Mouse (Mus musculus) midbrain, embryonic 12.5 days (tissue): ENCODE measurements around the gene Cdk17. TPM values are rescaled to one million over a fixed set of nuclear protein-coding genes. Genes with fewer than 3 reads are reported as not detected.
A peak's percentile ranks its signal among the peaks of the same experiment; 100 is the strongest.

ENCODE experiments used
- ATAC-seq: fragments of 200-750 bp; cut with Nextera tagmentation; 2 replicates; pipeline ENCODE4 v1.8.0; 2017; ENCODE audit warnings: low read depth, moderate TSS enrichment, moderate library complexity; ENCODE audit not compliant: low FRiP score
- H3K27ac ChIP-seq: fragments of 300-500 bp; sonication (generic); replicated peaks from 2 replicates; pipeline ENCODE4 v1.5.1; 2016; ENCODE audit warnings: mild to moderate bottlenecking
- H3K27me3 ChIP-seq: fragments of 300-500 bp; sonication (generic); 2 replicates; pipeline ENCODE4 v1.6.1; 2016; ENCODE audit warnings: mild to moderate bottlenecking
- H3K36me3 ChIP-seq: fragments of 300-500 bp; sonication (generic); 2 replicates; pipeline ENCODE4 v1.6.1; 2016
- H3K4me1 ChIP-seq: fragments of 300-500 bp; sonication (generic); 2 replicates; pipeline ENCODE4 v1.6.1; 2016
- H3K4me2 ChIP-seq: fragments of 300-500 bp; sonication (generic); replicated peaks from 2 replicates; pipeline ENCODE4 v1.6.1; 2016; ENCODE audit warnings: mild to moderate bottlenecking, moderate library complexity
- H3K4me3 ChIP-seq: fragments of 300-500 bp; sonication (generic); 2 replicates; pipeline ENCODE4 v1.5.1; 2016; ENCODE audit warnings: mild to moderate bottlenecking
- H3K9ac ChIP-seq: fragments of 300-500 bp; sonication (generic); replicated peaks from 2 replicates; pipeline ENCODE4 v1.6.1; 2016; ENCODE audit warnings: mild to moderate bottlenecking, moderate library complexity
- H3K9me3 ChIP-seq: fragments of 300-500 bp; sonication (generic); 2 replicates; pipeline ENCODE4 v1.6.1; 2016; ENCODE audit warnings: mild to moderate bottlenecking
- WGBS: fragments of 180-500 bp; shearing (Covaris S2); methylation state at CpG from one replicate; pipeline ENCODE4 v1.1.7; 2016; 5-methylcytosine and 5-hydroxymethylcytosine counted together
- polyA plus RNA-seq: library from polyadenylated mRNA; unstranded; fragments of >200 nt; fragmentation: Nextera tagmentation; extraction: Ambion mirVana; gene quantifications from 2 replicates; pipeline ENCODE4 v1.2.1, GENCODE M21; 2016

Cdk17 gene
- polyA plus RNA-seq, 1 experiment from 2014 or later = 44.0 TPM

GRCm38 (mm10) chr10:93126025-93126424, 34.6 kb upstream of the Cdk17 start:
- Histone ChIP-seq H3K9ac (no peak overlapping the region), H3K27me3 (no peaks in the 10 kb centered on the region), H3K27ac (no peak overlapping the region), H3K36me3 (no peaks in the 10 kb centered on the region), H3K9me3 (no peaks in the 10 kb centered on the region), H3K4me3 (no peak overlapping the region), H3K4me1 (peaks cover 12% of the 10 kb centered on the region; the same call in 1 of the 2 replicates), H3K4me2 (no peak overlapping the region)
- 81% methylated on average over 3 of the region's 3 CpGs for WGBS
- ATAC-seq = no peak

DNA sequence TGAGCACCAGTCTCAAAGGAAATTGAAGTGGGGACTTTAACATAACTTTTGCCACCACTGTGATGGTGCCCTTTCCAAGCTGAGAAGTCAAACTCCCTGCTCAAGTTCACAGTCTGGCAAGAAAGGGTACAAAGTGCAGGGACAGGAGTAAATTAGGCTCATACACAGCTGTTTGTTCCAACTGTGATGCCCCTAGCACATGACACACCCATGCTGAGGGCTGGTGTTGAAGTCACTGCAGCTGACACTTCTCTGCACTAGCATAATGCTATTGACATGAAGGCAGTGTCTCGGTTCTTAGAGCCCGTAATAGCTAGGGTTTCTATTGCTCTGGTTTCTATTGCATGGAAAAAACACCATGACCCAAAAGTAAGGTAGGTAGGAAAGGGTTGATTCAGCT, 32.1 kb upstream of the Cdk17 start:
- H3K27ac ChIP-seq = no peak overlapping the region
- H3K9me3 ChIP-seq = no peaks in the 10 kb centered on the region
- ATAC-seq = no peak
- no peaks in the 10 kb centered on the region for H3K36me3 ChIP-seq
- no peak overlapping the region for H3K4me3 ChIP-seq
- H3K4me2 ChIP-seq = no peak overlapping the region
- H3K9ac ChIP-seq = no peak overlapping the region
- peaks cover 12% of the 10 kb centered on the region; the same call in 1 of the 2 replicates for H3K4me1 ChIP-seq
- WGBS = 84% methylated on average over 2 of the region's 2 CpGs
- no peaks in the 10 kb centered on the region for H3K27me3 ChIP-seq

DNA sequence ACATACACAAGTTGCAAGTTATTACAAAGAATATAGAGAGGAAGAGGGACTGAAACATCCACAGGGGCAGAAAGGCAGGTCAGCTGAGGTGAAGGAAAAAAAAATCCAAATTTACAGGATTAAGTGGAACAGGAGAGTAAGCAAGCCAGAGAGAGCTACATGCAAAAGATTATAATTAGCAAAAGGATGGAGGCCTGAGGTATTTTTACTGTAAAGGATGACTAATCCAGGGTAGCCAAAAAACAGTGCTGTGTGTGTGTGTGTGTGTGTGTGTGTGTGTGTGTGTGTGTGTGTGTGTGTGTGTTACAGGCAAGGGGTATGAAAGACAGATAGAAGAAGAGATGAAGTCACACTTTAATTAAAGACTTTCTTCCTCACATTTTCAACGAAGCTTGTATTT, 31.3 kb upstream of the Cdk17 start:
- Histone ChIP-seq H3K27me3 (no peaks in the 10 kb centered on the region), H3K9ac (no peak overlapping the region), H3K4me1 (peaks cover 12% of the 10 kb centered on the region; the same call in 1 of the 2 replicates), H3K27ac (no peak overlapping the region), H3K4me3 (no peak overlapping the region), H3K36me3 (no peaks in the 10 kb centered on the region), H3K4me2 (no peak overlapping the region), H3K9me3 (no peaks in the 10 kb centered on the region)
- 95% methylated on average over 1 of the region's 1 CpGs for WGBS
- no peak for ATAC-seq

DNA sequence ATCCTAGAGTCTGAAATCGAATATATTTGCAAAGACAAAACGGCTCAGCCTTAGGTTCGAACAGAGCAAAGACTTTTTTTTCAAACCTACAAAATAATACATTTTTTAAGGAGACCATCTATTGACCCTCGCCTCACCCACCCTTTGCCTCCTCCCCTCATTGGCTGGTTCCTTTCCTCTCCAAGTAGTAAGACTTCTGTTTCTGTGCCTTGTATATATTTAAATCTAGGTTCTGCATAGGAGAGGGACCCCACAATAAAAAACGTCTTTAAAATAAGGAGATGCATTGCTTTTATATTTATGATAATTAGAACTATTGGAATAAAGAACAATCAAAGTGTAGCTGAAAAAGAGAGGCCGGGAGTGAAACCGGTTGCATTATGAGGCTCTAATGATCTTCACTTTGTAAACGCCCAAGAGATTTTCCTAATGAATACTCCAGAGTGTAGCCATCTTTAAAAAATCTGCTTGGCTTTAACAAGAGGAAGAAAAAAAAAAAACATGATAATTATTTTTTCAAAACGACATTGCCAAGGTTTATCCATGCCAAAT, 30.7 kb upstream of the Cdk17 start:
- ATAC-seq = no peak
- Histone ChIP-seq H3K4me3 (no peak overlapping the region), H3K4me2 (no peak overlapping the region), H3K9me3 (no peaks in the 10 kb centered on the region), H3K4me1 (peaks cover 12% of the 10 kb centered on the region; the same call in 1 of the 2 replicates), H3K27me3 (no peaks in the 10 kb centered on the region), H3K9ac (no peak overlapping the region), H3K27ac (no peak overlapping the region), H3K36me3 (no peaks in the 10 kb centered on the region)
- 45% methylated on average over 9 of the region's 9 CpGs for WGBS

DNA sequence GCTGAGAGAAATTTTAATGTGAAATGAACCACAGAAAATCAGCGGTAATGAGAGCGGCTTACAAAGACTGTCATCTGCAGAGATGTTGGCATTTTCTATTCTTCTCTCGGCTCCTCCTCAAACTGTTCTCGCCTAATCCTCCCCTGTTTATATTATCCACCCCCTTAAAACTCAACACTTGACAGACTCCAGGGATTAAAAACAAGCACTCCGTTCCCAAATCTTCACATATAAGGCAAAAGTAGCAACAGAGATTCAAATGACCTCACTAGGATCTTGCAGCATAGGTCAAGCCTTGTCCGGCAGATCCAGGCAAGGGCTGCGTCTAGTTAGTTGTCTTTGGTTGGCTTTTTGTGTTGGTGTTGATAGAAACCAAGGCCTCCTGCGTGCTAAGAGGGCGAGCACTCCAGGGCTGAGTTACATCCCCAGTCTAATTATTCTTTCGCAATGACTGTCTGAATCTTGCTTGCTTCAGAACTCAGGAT, 30.2 kb upstream of the Cdk17 start:
- no peak overlapping the region for H3K9ac ChIP-seq
- no peak overlapping the region for H3K4me3 ChIP-seq
- no peaks in the 10 kb centered on the region for H3K9me3 ChIP-seq
- H3K4me1 ChIP-seq = peaks cover 12% of the 10 kb centered on the region; the same call in 1 of the 2 replicates
- H3K27ac ChIP-seq = 0 out of 2 replicates have a peak overlapping the region, but pooled peaks have one; percentile 10
- H3K4me2 ChIP-seq = no peak overlapping the region
- 43% methylated on average over 10 of the region's 10 CpGs for WGBS
- no peak for ATAC-seq
- no peaks in the 10 kb centered on the region for H3K27me3 ChIP-seq
- H3K36me3 ChIP-seq = no peaks in the 10 kb centered on the region

DNA sequence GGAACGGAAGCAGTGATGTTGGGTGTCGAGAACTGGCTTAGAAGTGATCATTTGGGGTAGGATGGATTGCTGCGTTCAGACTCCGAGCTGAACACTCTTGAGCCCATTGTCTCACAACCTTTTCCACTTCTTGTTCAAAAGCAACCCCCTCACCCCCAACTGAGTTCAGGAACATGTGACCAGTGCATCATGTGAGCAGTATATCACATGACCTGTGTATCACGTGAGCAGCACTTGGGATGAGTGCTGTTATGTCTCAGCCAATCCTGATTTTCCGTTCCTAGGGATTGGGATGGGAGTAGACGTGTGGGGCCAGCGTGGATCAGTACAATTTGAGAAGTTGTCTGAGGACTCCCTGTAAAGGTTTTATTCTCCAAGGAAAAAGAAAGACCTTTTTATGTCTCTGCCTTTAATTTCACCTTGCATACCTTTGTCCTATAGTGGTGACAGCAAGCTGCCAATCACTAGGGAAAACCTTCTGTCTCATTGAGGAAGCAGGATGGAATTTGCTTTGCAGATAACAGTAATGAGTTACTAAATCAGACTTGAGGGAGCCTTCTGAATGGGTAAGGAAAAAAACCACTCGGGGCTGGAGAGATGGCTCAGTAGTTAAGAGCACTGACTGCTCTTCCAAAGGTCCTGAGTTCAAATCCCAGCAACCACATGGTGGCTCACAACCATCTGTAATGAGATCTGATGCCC, 28.7 kb upstream of the Cdk17 start:
- Histone ChIP-seq H3K27ac (no peak overlapping the region), H3K4me2 (no peak overlapping the region), H3K9ac (no peak overlapping the region), H3K4me3 (no peak overlapping the region), H3K9me3 (no peaks in the 10 kb centered on the region), H3K4me1 (peaks cover 12% of the 10 kb centered on the region; the same call in 1 of the 2 replicates), H3K27me3 (no peaks in the 10 kb centered on the region), H3K36me3 (no peaks in the 10 kb centered on the region)
- ATAC-seq = no peak
- 94% methylated on average over 9 of the region's 9 CpGs for WGBS

GRCm38 (mm10) chr10:93138730-93139129, 21.9 kb upstream of the Cdk17 start:
- no peak overlapping the region for H3K9ac ChIP-seq
- H3K27me3 ChIP-seq = no peaks in the 10 kb centered on the region
- no peak for ATAC-seq
- no peaks in the 10 kb centered on the region for H3K9me3 ChIP-seq
- no peak overlapping the region for H3K4me2 ChIP-seq
- H3K4me1 ChIP-seq = peaks cover 9% of the 10 kb centered on the region; the same call in 1 of the 2 replicates
- H3K36me3 ChIP-seq = no peaks in the 10 kb centered on the region
- 89% methylated on average over 3 of the region's 3 CpGs for WGBS
- H3K27ac ChIP-seq = no peak overlapping the region
- no peak overlapping the region for H3K4me3 ChIP-seq

GRCm38 (mm10) chr10:93140778-93141177, 19.9 kb upstream of the Cdk17 start:
- no peaks in the 10 kb centered on the region for H3K9me3 ChIP-seq
- ATAC-seq = no peak
- H3K27me3 ChIP-seq = no peaks in the 10 kb centered on the region
- no peak overlapping the region for H3K4me2 ChIP-seq
- H3K27ac ChIP-seq = no peak overlapping the region
- WGBS = 74% methylated on average over 4 of the region's 4 CpGs
- H3K4me3 ChIP-seq = no peak overlapping the region
- H3K36me3 ChIP-seq = no peaks in the 10 kb centered on the region
- H3K9ac ChIP-seq = no peak overlapping the region
- H3K4me1 ChIP-seq = peaks cover 9% of the 10 kb centered on the region; the same call in 1 of the 2 replicates

DNA sequence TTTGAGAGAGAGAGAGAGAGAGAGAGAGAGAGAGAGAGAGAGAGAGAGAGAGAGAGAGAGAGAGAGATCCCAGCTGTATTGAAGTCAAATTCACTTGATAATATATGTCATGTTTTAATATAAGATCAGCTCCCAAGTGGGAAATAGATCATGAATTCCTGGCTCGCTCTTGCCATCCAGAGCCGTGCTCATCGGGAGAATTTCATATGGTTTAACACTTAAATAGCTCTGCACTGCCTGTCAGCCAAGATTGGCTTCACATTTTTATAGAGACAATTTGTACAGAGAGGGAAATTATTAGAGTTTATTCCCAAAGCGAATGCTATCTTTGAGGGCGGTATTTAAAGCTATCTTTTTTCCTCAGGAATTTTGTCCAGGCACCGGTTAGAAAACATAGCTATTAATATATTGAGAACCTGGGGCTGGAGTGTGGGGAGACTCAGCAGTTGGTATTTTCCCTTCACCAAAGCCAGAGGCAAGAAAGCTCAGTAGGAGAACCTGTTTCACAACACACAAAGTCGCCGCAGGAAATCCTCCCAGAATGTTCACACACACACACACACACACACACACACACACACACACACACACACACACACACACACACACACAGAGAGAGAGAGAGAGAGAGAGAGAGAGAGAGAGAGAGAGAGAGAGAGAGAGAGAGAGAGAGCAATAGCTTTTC, 17.9 kb upstream of the Cdk17 start:
- no peak for ATAC-seq
- H3K27ac ChIP-seq = no peak overlapping the region
- 64% methylated on average over 8 of the region's 8 CpGs for WGBS
- peak overlapping the region; percentile 29 for H3K4me2 ChIP-seq
- no peaks in the 10 kb centered on the region for H3K27me3 ChIP-seq
- H3K4me1 ChIP-seq = peaks cover 9% of the 10 kb centered on the region; the same call in 1 of the 2 replicates
- no peaks in the 10 kb centered on the region for H3K36me3 ChIP-seq
- no peak overlapping the region for H3K9ac ChIP-seq
- H3K9me3 ChIP-seq = no peaks in the 10 kb centered on the region
- no peak overlapping the region for H3K4me3 ChIP-seq

- no peaks in the 10 kb centered on the region for H3K27me3 ChIP-seq
- H3K4me1 ChIP-seq = peaks cover 9% of the 10 kb centered on the region; the same call in 1 of the 2 replicates
- H3K9me3 ChIP-seq = no peaks in the 10 kb centered on the region
- ATAC-seq = no peak
- no peak overlapping the region for H3K4me3 ChIP-seq
- WGBS = 30% methylated on average over 18 of the region's 18 CpGs
- no peak overlapping the region for H3K27ac ChIP-seq
- peak overlapping the region; percentile 29 for H3K4me2 ChIP-seq
- H3K9ac ChIP-seq = no peak overlapping the region
- H3K36me3 ChIP-seq = no peaks in the 10 kb centered on the region
These were observed 17.2 kb upstream of the Cdk17 start for GRCm38 (mm10) chr10:93143285-93143985.

GRCm38 (mm10) chr10:93143986-93144314, 16.7 kb upstream of the Cdk17 start:
- Histone ChIP-seq H3K9me3 (no peaks in the 10 kb centered on the region), H3K9ac (no peak overlapping the region), H3K27me3 (no peaks in the 10 kb centered on the region), H3K4me2 (peak overlapping the region; percentile 29; the same call in 1 of the 2 replicates), H3K4me3 (no peak overlapping the region), H3K4me1 (peaks cover 9% of the 10 kb centered on the region; the same call in 1 of the 2 replicates), H3K27ac (no peak overlapping the region), H3K36me3 (no peaks in the 10 kb centered on the region)
- 77% methylated on average over 6 of the region's 6 CpGs for WGBS
- no peak for ATAC-seq
